Mouse (Mus musculus) left cerebral cortex, adult 18-20 months (tissue): ENCODE results near the gene Gpr88. TPM values are rescaled to one million over a fixed set of nuclear protein-coding genes. Genes with fewer than 3 reads are reported as not detected.

ENCODE experiments used
- DNase-seq, 2 experiments: peaks; one replicate each; pipeline ENCODE4 v3.0.0; 2021 to 2022; ENCODE audit warnings: low spot score in 2 of 2, mixed read lengths in 1 of 2
- long read RNA-seq, 2 experiments: library from polyadenylated mRNA; stranded (forward); transcript quantifications; one replicate each; pipeline ENCODE4 v2.0.0; 2021
- total RNA-seq, 2 experiments: library from RNA; stranded (reverse); gene quantifications; 2 replicates each; pipeline ENCODE4 v1.2.3; 2021

Gpr88 gene
- 100 to 1,000 TPM in 1 of 2 experiments, 10 to 100 TPM in 1; 81.1 to 117 TPM for total RNA-seq
- long read RNA-seq, experiment 1, transcript Gpr88-203 (2 exons, 404 nt) = minor isoform, 6 of 129 reads
- long read RNA-seq, experiment 1, transcript Gpr88-201 (2 exons, 3,469 nt) = major isoform, 59 of 129 reads
- long read RNA-seq, experiment 1, partial matches to known transcripts = 0 of 129 reads
- long read RNA-seq, experiment 1, other reads (novel, unspliced or antisense) = 64 of 129 reads
- long read RNA-seq, experiment 2, transcript Gpr88-201 (2 exons, 3,469 nt) = major isoform, 40 of 111 reads
- long read RNA-seq, experiment 2, transcript Gpr88-203 (2 exons, 404 nt) = minor isoform, 10 of 111 reads
- long read RNA-seq, experiment 2, partial matches to known transcripts = 0 of 111 reads
- long read RNA-seq, experiment 2, other reads (novel, unspliced or antisense) = 61 of 111 reads

GRCm38 (mm10) chr3:116253077-116253531, at the start of gene Gpr88:
Gpr88 (minus strand) TSS chr3:116253503.
- peak; percentile 84 to 85 for DNase-seq

GRCm38 (mm10) chr3:116302581-116302980, 49.3 kb upstream of the Gpr88 start:
- DNase-seq = no peak

GRCm38 (mm10) chr3:116301754-116302153, 48.5 kb upstream of the Gpr88 start:
- no peak for DNase-seq

- DNase-seq = no peak
These were observed 45.4 kb upstream of the Gpr88 start for GRCm38 (mm10) chr3:116298727-116299126.

- peak; percentile 9 to 32 for DNase-seq
These were observed 44.7 kb upstream of the Gpr88 start for GRCm38 (mm10) chr3:116298003-116298402.

GRCm38 (mm10) chr3:116297170-116297569, 43.9 kb upstream of the Gpr88 start:
- peak in 1 of 2 experiments; percentile 19 for DNase-seq

GRCm38 (mm10) chr3:116290041-116290815, 36.9 kb upstream of the Gpr88 start:
- DNase-seq = no peak

GRCm38 (mm10) chr3:116288833-116289232, 35.5 kb upstream of the Gpr88 start:
- DNase-seq = no peak

- DNase-seq = no peak
These were observed 31.4 kb upstream of the Gpr88 start for GRCm38 (mm10) chr3:116284735-116285134.

- DNase-seq = no peak
These were observed 30.7 kb upstream of the Gpr88 start for GRCm38 (mm10) chr3:116283996-116284395.

GRCm38 (mm10) chr3:116281663-116282062, 28.4 kb upstream of the Gpr88 start:
- DNase-seq = no peak

GRCm38 (mm10) chr3:116277146-116277545, 23.8 kb upstream of the Gpr88 start:
- no peak for DNase-seq

GRCm38 (mm10) chr3:116271679-116272078, 18.4 kb upstream of the Gpr88 start:
- DNase-seq = no peak

- no peak for DNase-seq
These were observed 13.8 kb upstream of the Gpr88 start for GRCm38 (mm10) chr3:116267036-116267654.

- no peak for DNase-seq
These were observed 13.1 kb upstream of the Gpr88 start for GRCm38 (mm10) chr3:116266360-116266759.

GRCm38 (mm10) chr3:116263977-116264376, 10.7 kb upstream of the Gpr88 start:
- DNase-seq = no peak

- no peak for DNase-seq
These were observed 9.8 kb upstream of the Gpr88 start for GRCm38 (mm10) chr3:116263061-116263460.

GRCm38 (mm10) chr3:116256104-116256503, 2.8 kb upstream of the Gpr88 start:
- DNase-seq = no peak

- peak; percentile 22 to 45 for DNase-seq
These were observed 855 bp downstream of the Gpr88 start for GRCm38 (mm10) chr3:116252255-116253040.

- peak; percentile 45 to 65 for DNase-seq
These were observed 1.6 kb downstream of the Gpr88 start for GRCm38 (mm10) chr3:116251481-116252254.
